Mouse (Mus musculus): Measurements from ENCODE around the gene Wsb1.

DNA sequence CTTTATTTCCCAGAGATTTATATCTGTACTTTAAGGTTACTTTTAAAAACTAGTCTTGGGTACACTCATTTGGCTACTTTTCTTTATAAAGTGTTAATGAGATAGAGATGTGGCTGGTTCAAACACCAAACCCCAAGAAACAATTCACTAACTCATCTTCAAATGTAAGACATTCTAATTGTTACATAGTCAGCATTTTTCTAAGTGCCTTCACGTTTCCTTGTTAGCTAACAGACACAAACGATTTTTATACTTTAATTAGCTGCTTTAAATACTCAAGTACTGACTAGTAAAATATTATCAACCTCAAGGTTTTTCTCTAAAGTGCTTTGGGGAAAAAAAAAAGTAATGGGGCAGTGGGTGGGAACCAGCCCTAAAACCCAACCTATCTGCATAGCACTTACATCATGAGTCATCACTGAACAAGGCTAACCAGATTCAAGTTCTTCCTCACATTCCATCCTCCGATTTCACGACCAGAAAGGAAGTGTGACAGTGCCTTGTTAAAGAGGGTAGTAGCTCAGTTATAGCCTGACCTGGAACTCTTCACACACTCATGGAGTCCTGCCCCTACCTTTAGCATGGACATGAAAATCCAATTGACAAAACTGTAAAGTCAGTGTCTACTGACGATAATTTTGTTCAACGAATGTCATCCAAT, 1.5 kb downstream of the Wsb1 start:
- TF ChIP-seq CTCF (conservative IDR thresholded peaks at IDR 0.05 in 1 of 2, IDR thresholded peaks at IDR 0.05 in 1 of 2; ENCODE audit: low read depth in 2 of 2, low read length in 2 of 2) (no peak), POLR2A (IDR thresholded peaks at IDR 0.05; ENCODE audit: low read depth, low read length) (peak; percentile 50; the same call in 1 of the 2 replicates), HCFC1 (IDR thresholded peaks at IDR 0.05; ENCODE audit: low read depth, low read length) (no peak; the same call in 1 of the 2 replicates), EP300 (IDR thresholded peaks at IDR 0.05; ENCODE audit: low read length) (peak; percentile 85; the same call in 1 of the 2 replicates)
